Mouse (Mus musculus) heart, embryonic 10.5 days (tissue): ENCODE measurements around the gene Apol6. TPM values are rescaled to one million over a fixed set of nuclear protein-coding genes. Genes with fewer than 3 reads are reported as not detected.

Source experiments
- DNase-seq: peaks from one replicate; pipeline ENCODE4 v3.0.0-alpha.2; 2017; ENCODE audit warnings: low spot score
- H3K27ac ChIP-seq: fragments of 300-500 bp; sonication (generic); 2 replicates; pipeline ENCODE4 v1.5.1; 2016; ENCODE audit warnings: mild to moderate bottlenecking
- H3K27me3 ChIP-seq: fragments of 300-500 bp; sonication (generic); 2 replicates; pipeline ENCODE4 v1.6.1; 2016; ENCODE audit warnings: mild to moderate bottlenecking; ENCODE audit not compliant: poor library complexity, insufficient read depth, severe bottlenecking
- H3K36me3 ChIP-seq: fragments of 300-500 bp; sonication (generic); 2 replicates; pipeline ENCODE4 v1.6.1; 2016; ENCODE audit warnings: mild to moderate bottlenecking, moderate library complexity
- H3K4me1 ChIP-seq: fragments of 300-500 bp; sonication (generic); 2 replicates; pipeline ENCODE4 v1.6.1; 2016; ENCODE audit warnings: mild to moderate bottlenecking
- H3K4me3 ChIP-seq: fragments of 300-500 bp; sonication (generic); 2 replicates; pipeline ENCODE4 v1.5.1; 2016; ENCODE audit warnings: mild to moderate bottlenecking, moderate library complexity
- H3K9me3 ChIP-seq: fragments of 300-500 bp; sonication (generic); 2 replicates; pipeline ENCODE4 v1.6.1; 2016; ENCODE audit warnings: mild to moderate bottlenecking, moderate library complexity
- WGBS: fragments of 180-500 bp; shearing (Covaris S2); methylation state at CpG from one replicate; pipeline ENCODE4 v1.1.7; 2016; 5-methylcytosine and 5-hydroxymethylcytosine counted together
- polyA plus RNA-seq: library from polyadenylated mRNA; unstranded; fragments of >200 nt; fragmentation: Nextera tagmentation; extraction: Ambion mirVana; gene quantifications from 2 replicates; pipeline ENCODE4 v1.2.1, GENCODE M21; 2016

Gene Apol6
- polyA plus RNA-seq = 0.27 and 0.77 TPM in 2 replicates

- WGBS = 73% methylated on average over 12 of the region's 12 CpGs
- Histone ChIP-seq H3K36me3 (no peaks in the 10 kb centered on the region), H3K4me3 (no peak within 1 kb of the TSS), H3K4me1 (peaks cover 46% of the 10 kb centered on the region), H3K27ac (peak within 1 kb of the TSS; percentile 66), H3K27me3 (no peaks in the 10 kb centered on the region), H3K9me3 (no peaks in the 10 kb centered on the region)
- no peak for DNase-seq
Observed at GRCm38 (mm10) chr15:77044597-77045320, at the start of gene Apol6. TSS of gene Apol6 (plus strand) at chr15:77044729.

- Histone ChIP-seq H3K4me3 (no peak overlapping the region), H3K36me3 (no peaks in the 10 kb centered on the region), H3K4me1 (peaks cover 16% of the 10 kb centered on the region), H3K27me3 (peaks cover 24% of the 10 kb centered on the region; the same call in 1 of the 2 replicates), H3K9me3 (no peaks in the 10 kb centered on the region), H3K27ac (no peak overlapping the region)
- no peak for DNase-seq
- WGBS = 78% methylated on average over 2 of the region's 2 CpGs
Observed at GRCm38 (mm10) chr15:76998048-76998447, 46.5 kb upstream of the Apol6 start.

GRCm38 (mm10) chr15:76998878-76999588 is 45.5 kb upstream of the Apol6 start:
- Histone ChIP-seq H3K27ac (peak overlapping the region; percentile 49), H3K27me3 (peaks cover 24% of the 10 kb centered on the region; the same call in 1 of the 2 replicates), H3K4me1 (peaks cover 22% of the 10 kb centered on the region), H3K9me3 (no peaks in the 10 kb centered on the region), H3K4me3 (peak overlapping the region; percentile 35), H3K36me3 (no peaks in the 10 kb centered on the region)
- DNase-seq = no peak
- WGBS = 44% methylated on average over 21 of the region's 21 CpGs

- Histone ChIP-seq H3K27me3 (peaks cover 19% of the 10 kb centered on the region; the same call in 1 of the 2 replicates), H3K9me3 (no peaks in the 10 kb centered on the region), H3K4me1 (peaks cover 23% of the 10 kb centered on the region), H3K4me3 (no peak overlapping the region), H3K27ac (peak overlapping the region; percentile 31; the same call in 1 of the 2 replicates), H3K36me3 (no peaks in the 10 kb centered on the region)
- WGBS = 86% methylated on average over 3 of the region's 3 CpGs
- DNase-seq = no peak
Observed at GRCm38 (mm10) chr15:77003173-77003867, 41.2 kb upstream of the Apol6 start.

GRCm38 (mm10) chr15:77003868-77004215 is 40.7 kb upstream of the Apol6 start:
- Histone ChIP-seq H3K36me3 (no peaks in the 10 kb centered on the region), H3K4me1 (peaks cover 21% of the 10 kb centered on the region), H3K4me3 (no peak overlapping the region), H3K9me3 (no peaks in the 10 kb centered on the region), H3K27ac (peak overlapping the region; percentile 31; the same call in 1 of the 2 replicates), H3K27me3 (peaks cover 15% of the 10 kb centered on the region; the same call in 1 of the 2 replicates)
- no peak for DNase-seq
- 11% methylated on average over 3 of the region's 3 CpGs for WGBS

GRCm38 (mm10) chr15:77008851-77009250 is 35.7 kb upstream of the Apol6 start:
- no peak overlapping the region for H3K4me3 ChIP-seq
- H3K27ac ChIP-seq = no peak overlapping the region
- H3K36me3 ChIP-seq = peaks cover 7% of the 10 kb centered on the region; the same call in 1 of the 2 replicates
- no peaks in the 10 kb centered on the region for H3K9me3 ChIP-seq
- no peaks in the 10 kb centered on the region for H3K27me3 ChIP-seq
- DNase-seq = no peak
- 87% methylated on average over 6 of the region's 6 CpGs for WGBS
- peaks cover 39% of the 10 kb centered on the region for H3K4me1 ChIP-seq

- peak; percentile 93 for DNase-seq
- Histone ChIP-seq H3K9me3 (no peaks in the 10 kb centered on the region), H3K4me3 (peak overlapping the region; percentile 47), H3K27ac (peak overlapping the region; percentile 90), H3K36me3 (peaks cover 7% of the 10 kb centered on the region; the same call in 1 of the 2 replicates), H3K27me3 (no peaks in the 10 kb centered on the region), H3K4me1 (peaks cover 78% of the 10 kb centered on the region)
- WGBS = 10% methylated on average over 15 of the region's 15 CpGs
Observed at GRCm38 (mm10) chr15:77013753-77014241, 30.7 kb upstream of the Apol6 start.

GRCm38 (mm10) chr15:77014431-77014830 is 30.1 kb upstream of the Apol6 start:
- Histone ChIP-seq H3K36me3 (peaks cover 7% of the 10 kb centered on the region; the same call in 1 of the 2 replicates), H3K4me1 (peaks cover 84% of the 10 kb centered on the region), H3K27me3 (no peaks in the 10 kb centered on the region), H3K4me3 (peak overlapping the region; percentile 38), H3K9me3 (no peaks in the 10 kb centered on the region), H3K27ac (peak overlapping the region; percentile 90)
- 31% methylated on average over 6 of the region's 6 CpGs for WGBS
- DNase-seq = no peak

- Histone ChIP-seq H3K27me3 (no peaks in the 10 kb centered on the region), H3K4me3 (peak overlapping the region; percentile 38), H3K4me1 (peaks cover 84% of the 10 kb centered on the region), H3K27ac (peak overlapping the region; percentile 90), H3K9me3 (no peaks in the 10 kb centered on the region), H3K36me3 (peaks cover 7% of the 10 kb centered on the region; the same call in 1 of the 2 replicates)
- WGBS = 47% methylated on average over 4 of the region's 4 CpGs
- DNase-seq = no peak
Observed at GRCm38 (mm10) chr15:77014985-77015384, 29.5 kb upstream of the Apol6 start.

- Histone ChIP-seq H3K36me3 (no peaks in the 10 kb centered on the region; the same call in 1 of the 2 replicates), H3K4me1 (peaks cover 94% of the 10 kb centered on the region), H3K27ac (peak overlapping the region; percentile 88; the same call in 1 of the 2 replicates), H3K9me3 (no peaks in the 10 kb centered on the region), H3K4me3 (no peak overlapping the region), H3K27me3 (no peaks in the 10 kb centered on the region)
- WGBS = 90% methylated on average over 6 of the region's 6 CpGs
- DNase-seq = no peak
Observed at GRCm38 (mm10) chr15:77016509-77016908, 28.0 kb upstream of the Apol6 start.

- DNase-seq = no peak
- no peaks in the 10 kb centered on the region for H3K27me3 ChIP-seq
- H3K4me1 ChIP-seq = peaks cover 98% of the 10 kb centered on the region
- H3K9me3 ChIP-seq = no peaks in the 10 kb centered on the region
- H3K36me3 ChIP-seq = no peaks in the 10 kb centered on the region; the same call in 1 of the 2 replicates
- H3K27ac ChIP-seq = peak overlapping the region; percentile 88
- no peak overlapping the region for H3K4me3 ChIP-seq
Observed at GRCm38 (mm10) chr15:77017897-77018296, 26.6 kb upstream of the Apol6 start.

- WGBS = 38% methylated on average over 6 of the region's 6 CpGs
- DNase-seq = peak; percentile 91
- Histone ChIP-seq H3K27me3 (no peaks in the 10 kb centered on the region), H3K27ac (peak overlapping the region; percentile 88), H3K4me1 (peaks cover 93% of the 10 kb centered on the region), H3K9me3 (no peaks in the 10 kb centered on the region), H3K36me3 (no peaks in the 10 kb centered on the region; the same call in 1 of the 2 replicates), H3K4me3 (no peak overlapping the region)
Observed at GRCm38 (mm10) chr15:77018740-77019340, 25.7 kb upstream of the Apol6 start.
